Mouse (Mus musculus): ENCODE data around the gene Nectin2. TPM values are rescaled to one million over a fixed set of nuclear protein-coding genes. Genes with fewer than 3 reads are reported as not detected.

The Nectin2 gene
- polyA plus RNA-seq, 1 experiment from 2014 or later: 57.7 TPM

DNA sequence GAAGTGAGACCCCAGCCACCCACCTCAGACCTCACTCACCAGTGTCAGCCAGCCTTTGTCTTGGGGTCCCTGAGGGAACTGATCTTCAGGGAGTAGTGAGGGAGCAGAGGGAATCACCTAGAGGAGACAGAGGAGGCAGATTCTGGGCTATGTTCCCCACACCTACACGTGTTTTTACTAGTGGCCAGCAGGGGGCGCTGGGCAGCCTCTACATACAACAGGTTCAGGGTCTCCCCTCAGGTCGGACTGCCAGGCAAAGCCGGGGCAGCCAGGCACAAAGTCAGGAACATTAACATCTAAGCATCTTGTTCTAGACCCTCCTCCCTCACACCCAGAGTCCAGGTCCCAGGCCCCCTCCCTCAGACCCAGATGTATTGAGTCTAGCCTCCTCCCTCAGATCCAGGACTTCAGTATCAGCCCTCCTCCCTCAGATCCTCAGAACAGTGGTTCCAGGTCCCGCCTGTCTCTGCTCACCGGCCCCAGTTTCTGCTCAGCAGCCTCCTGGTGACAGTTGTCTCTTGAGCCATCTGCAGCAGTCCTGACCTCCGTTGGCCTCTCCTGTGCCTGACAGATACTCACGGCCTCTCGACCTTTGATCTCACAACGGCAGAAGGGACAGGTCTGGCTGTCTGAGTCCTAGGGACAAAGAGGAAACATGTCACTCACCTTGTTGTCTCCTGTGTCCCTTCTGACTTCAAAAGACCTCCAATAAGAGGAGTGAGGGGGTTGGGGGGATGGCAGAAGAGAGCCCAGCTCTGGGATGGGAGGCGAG, 34.7 kb upstream of the Nectin2 start:
- ATAC-seq: no peak
- H3K4me1 ChIP-seq (ENCODE audit: control insufficient read depth, insufficient read depth, low read depth, low read length): peaks cover 3% of the 10 kb centered on the region
- H3K4me3 ChIP-seq (ENCODE audit: low read length): no peak overlapping the region
- no peaks in the 10 kb centered on the region for H3K27me3 ChIP-seq (replicated peaks; ENCODE audit: control insufficient read depth, insufficient read depth, low read length)
- no peak overlapping the region for H3K9ac ChIP-seq (ENCODE audit: low read depth, low read length)
- WGBS: 47% methylated on average over 11 of the region's 11 CpGs
- H3K27ac ChIP-seq (ENCODE audit: low read depth, low read length): no peak overlapping the region
- H3K4me2 ChIP-seq (ENCODE audit: low read length): no peak overlapping the region
- H3K9me3 ChIP-seq (ENCODE audit: control insufficient read depth, low read length): peaks cover under 1% of the 10 kb centered on the region; the same call in 1 of the 2 replicates
- H3K36me3 ChIP-seq (ENCODE audit: control insufficient read depth, insufficient read depth, low read length): no peaks in the 10 kb centered on the region

DNA sequence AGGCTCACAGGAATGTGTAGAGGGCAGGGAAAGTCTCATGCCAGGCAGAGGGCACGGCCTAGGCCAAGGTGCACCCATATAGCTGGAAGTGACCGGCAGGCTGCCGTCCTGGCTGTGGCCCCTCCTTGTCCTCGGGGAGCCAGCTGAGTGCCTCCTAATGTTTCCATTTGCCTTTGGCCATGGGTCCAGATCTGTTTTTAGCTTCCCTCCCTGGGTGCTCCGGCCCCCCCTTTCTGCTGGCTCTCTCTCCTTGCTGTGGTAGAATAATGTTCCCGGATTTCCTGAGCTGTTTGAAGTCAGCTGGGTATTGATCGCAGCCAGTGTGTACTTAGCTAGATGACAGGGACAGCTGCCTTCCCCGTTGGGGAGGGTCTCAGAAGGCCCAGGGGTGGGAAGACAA, 33.3 kb upstream of the Nectin2 start:
- Histone ChIP-seq H3K4me1 (ENCODE audit: control insufficient read depth, insufficient read depth, low read depth, low read length) (no peaks in the 10 kb centered on the region), H3K4me2 (ENCODE audit: low read length) (no peak overlapping the region), H3K27me3 (replicated peaks; ENCODE audit: control insufficient read depth, insufficient read depth, low read length) (no peaks in the 10 kb centered on the region), H3K36me3 (ENCODE audit: control insufficient read depth, insufficient read depth, low read length) (no peaks in the 10 kb centered on the region), H3K9ac (ENCODE audit: low read depth, low read length) (no peak overlapping the region), H3K27ac (ENCODE audit: low read depth, low read length) (no peak overlapping the region), H3K9me3 (ENCODE audit: control insufficient read depth, low read length) (peaks cover 4% of the 10 kb centered on the region; the same call in 1 of the 2 replicates), H3K4me3 (ENCODE audit: low read length) (no peak overlapping the region)
- 71% methylated on average over 7 of the region's 8 CpGs for WGBS
- no peak for ATAC-seq

DNA sequence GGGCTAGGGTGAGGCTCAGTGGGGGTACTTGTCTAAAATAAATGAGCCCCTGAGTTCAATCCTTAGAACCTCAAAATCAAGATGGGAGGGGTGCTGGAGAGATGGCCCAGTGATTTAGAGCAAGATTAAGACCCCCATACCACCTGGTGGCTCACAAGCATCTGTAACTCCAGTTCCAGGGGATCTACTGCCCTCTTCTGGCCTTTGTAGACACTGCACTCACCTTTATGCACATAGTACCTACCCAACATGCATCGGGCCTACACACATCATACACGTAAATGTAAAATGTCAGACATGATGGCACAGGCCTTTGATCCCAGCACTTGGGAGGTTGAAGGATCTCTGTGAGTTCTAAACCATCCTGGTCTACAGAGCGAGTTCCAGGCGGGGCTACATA, 32.4 kb upstream of the Nectin2 start:
- Histone ChIP-seq H3K4me3 (ENCODE audit: low read length) (no peak overlapping the region), H3K9me3 (ENCODE audit: control insufficient read depth, low read length) (peaks cover 4% of the 10 kb centered on the region; the same call in 1 of the 2 replicates), H3K4me2 (ENCODE audit: low read length) (no peak overlapping the region), H3K36me3 (ENCODE audit: control insufficient read depth, insufficient read depth, low read length) (no peaks in the 10 kb centered on the region), H3K27me3 (replicated peaks; ENCODE audit: control insufficient read depth, insufficient read depth, low read length) (no peaks in the 10 kb centered on the region), H3K4me1 (ENCODE audit: control insufficient read depth, insufficient read depth, low read depth, low read length) (no peaks in the 10 kb centered on the region), H3K9ac (ENCODE audit: low read depth, low read length) (no peak overlapping the region), H3K27ac (ENCODE audit: low read depth, low read length) (no peak overlapping the region)
- ATAC-seq: no peak
- 95% methylated on average over 4 of the region's 4 CpGs for WGBS

DNA sequence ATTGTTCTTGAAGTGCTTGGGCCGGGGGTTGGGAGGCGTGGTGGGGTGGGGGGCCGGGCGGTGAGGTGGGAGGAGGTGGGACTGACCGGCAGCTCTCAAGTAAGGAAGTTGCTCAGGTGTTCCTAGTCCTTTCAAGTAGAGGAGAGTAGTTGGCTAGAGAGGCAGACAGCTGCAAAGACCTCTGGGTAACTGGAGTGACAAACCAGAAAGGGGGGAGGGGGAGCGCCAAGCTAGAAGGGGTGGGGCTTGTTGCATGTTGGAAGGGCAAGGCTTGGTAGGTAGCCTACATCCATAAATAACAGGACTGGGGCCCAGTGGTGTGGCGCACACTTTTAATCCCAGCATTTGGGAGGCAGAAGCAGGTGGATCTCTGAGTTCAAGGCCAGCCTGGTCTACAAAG, 31.5 kb upstream of the Nectin2 start:
- H3K4me2 ChIP-seq (ENCODE audit: low read length): no peak overlapping the region
- WGBS: 92% methylated on average over 7 of the region's 7 CpGs
- no peaks in the 10 kb centered on the region for H3K27me3 ChIP-seq (replicated peaks; ENCODE audit: control insufficient read depth, insufficient read depth, low read length)
- H3K36me3 ChIP-seq (ENCODE audit: control insufficient read depth, insufficient read depth, low read length): no peaks in the 10 kb centered on the region
- H3K27ac ChIP-seq (ENCODE audit: low read depth, low read length): no peak overlapping the region
- no peaks in the 10 kb centered on the region for H3K4me1 ChIP-seq (ENCODE audit: control insufficient read depth, insufficient read depth, low read depth, low read length)
- H3K9me3 ChIP-seq (ENCODE audit: control insufficient read depth, low read length): peaks cover 4% of the 10 kb centered on the region; the same call in 1 of the 2 replicates
- ATAC-seq: no peak
- no peak overlapping the region for H3K9ac ChIP-seq (ENCODE audit: low read depth, low read length)
- H3K4me3 ChIP-seq (ENCODE audit: low read length): no peak overlapping the region

DNA sequence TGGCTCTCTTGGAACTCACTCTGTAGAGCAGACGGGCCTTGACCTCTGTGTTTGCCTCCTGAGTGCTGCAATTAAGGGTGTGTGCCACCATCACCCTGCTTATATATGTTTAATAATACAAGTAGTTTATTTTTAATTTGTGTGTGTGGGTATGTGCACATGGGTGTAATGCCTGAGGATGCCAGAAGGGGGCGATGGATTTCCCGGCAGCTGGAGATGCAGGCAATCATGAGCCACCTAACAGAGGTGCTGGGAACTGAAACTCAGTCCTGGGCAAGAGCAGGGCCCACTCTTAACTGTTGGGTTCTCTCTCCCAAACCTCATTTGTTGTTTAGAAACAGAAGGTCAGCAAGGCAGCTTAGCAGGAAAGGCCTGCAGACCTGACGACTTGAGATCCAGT, 29.6 kb upstream of the Nectin2 start:
- H3K27ac ChIP-seq (ENCODE audit: low read depth, low read length): no peak overlapping the region
- 85% methylated on average over 4 of the region's 4 CpGs for WGBS
- no peak for ATAC-seq

DNA sequence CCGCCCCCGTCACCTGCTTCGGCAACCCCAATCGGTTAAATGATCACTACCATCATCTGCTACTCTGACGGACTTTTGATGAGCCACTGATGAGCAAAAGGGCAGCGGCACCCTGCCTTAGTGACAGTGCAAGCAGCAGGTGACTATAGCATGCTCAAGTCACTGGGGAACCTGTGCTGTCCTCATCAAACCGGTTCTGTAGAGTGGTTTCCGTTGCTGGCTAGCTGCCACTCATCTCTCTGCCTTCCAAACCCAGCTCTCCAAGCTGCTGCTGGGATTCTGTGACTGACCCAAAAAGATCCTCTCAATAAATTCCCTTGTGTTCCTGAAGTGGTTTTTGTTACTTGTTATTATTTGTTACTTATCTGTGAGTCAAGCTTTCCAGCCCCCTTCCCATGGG, 28.4 kb upstream of the Nectin2 start:
- no peak overlapping the region for H3K9ac ChIP-seq (ENCODE audit: low read depth, low read length)
- H3K4me1 ChIP-seq (ENCODE audit: control insufficient read depth, insufficient read depth, low read depth, low read length): no peaks in the 10 kb centered on the region
- no peak overlapping the region for H3K4me3 ChIP-seq (ENCODE audit: low read length)
- no peak overlapping the region for H3K4me2 ChIP-seq (ENCODE audit: low read length)
- H3K36me3 ChIP-seq (ENCODE audit: control insufficient read depth, insufficient read depth, low read length): no peaks in the 10 kb centered on the region
- no peak for ATAC-seq
- 85% methylated on average over 8 of the region's 8 CpGs for WGBS
- peaks cover 4% of the 10 kb centered on the region; the same call in 1 of the 2 replicates for H3K9me3 ChIP-seq (ENCODE audit: control insufficient read depth, low read length)
- no peak overlapping the region for H3K27ac ChIP-seq (ENCODE audit: low read depth, low read length)
- no peaks in the 10 kb centered on the region for H3K27me3 ChIP-seq (replicated peaks; ENCODE audit: control insufficient read depth, insufficient read depth, low read length)

More for the DNA sequence above, 29.6 kb upstream of the Nectin2 start:
- H3K9me3 ChIP-seq (ENCODE audit: control insufficient read depth, low read length): peaks cover 4% of the 10 kb centered on the region; the same call in 1 of the 2 replicates
- no peaks in the 10 kb centered on the region for H3K4me1 ChIP-seq (ENCODE audit: control insufficient read depth, insufficient read depth, low read depth, low read length)
- no peak overlapping the region for H3K4me3 ChIP-seq (ENCODE audit: low read length)
- no peak overlapping the region for H3K4me2 ChIP-seq (ENCODE audit: low read length)
- no peaks in the 10 kb centered on the region for H3K36me3 ChIP-seq (ENCODE audit: control insufficient read depth, insufficient read depth, low read length)
- H3K27me3 ChIP-seq (replicated peaks; ENCODE audit: control insufficient read depth, insufficient read depth, low read length): no peaks in the 10 kb centered on the region
- H3K9ac ChIP-seq (ENCODE audit: low read depth, low read length): no peak overlapping the region

DNA sequence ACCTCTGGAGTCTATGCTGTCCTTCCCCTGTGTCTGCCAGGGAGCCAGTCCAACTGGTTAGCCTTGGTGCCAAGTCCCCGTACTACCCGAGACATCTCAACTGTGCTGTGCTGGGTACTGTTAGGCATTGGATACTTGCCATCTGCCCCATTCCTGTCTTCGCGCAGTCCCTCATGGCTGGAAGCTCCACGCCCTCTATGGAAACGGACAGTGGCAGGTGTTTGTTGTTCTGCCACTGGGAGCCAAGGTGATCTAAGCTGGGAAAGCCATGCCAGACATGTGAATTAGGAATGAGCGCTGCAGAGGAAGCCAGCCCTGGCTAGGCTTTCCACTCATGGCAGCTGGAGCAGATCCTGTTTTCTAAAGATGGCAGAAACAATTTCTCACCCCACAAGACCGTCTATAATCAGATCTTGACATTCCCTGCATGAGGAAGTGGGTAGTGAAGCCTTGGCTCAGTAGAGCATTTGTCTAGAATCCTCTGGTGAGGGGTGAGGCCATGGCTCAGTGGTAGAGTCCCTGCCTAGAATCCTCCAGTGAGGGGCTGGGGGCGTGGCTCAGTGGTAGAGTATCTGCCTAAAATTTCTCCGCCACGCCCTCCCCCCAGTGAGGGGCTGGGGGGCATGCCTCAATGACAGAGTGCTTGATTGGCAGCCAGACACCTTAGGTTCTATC, 26.9 kb upstream of the Nectin2 start:
- H3K4me3 ChIP-seq (ENCODE audit: low read length): no peak overlapping the region
- no peaks in the 10 kb centered on the region for H3K36me3 ChIP-seq (ENCODE audit: control insufficient read depth, insufficient read depth, low read length)
- H3K27me3 ChIP-seq (replicated peaks; ENCODE audit: control insufficient read depth, insufficient read depth, low read length): no peaks in the 10 kb centered on the region
- no peak for ATAC-seq
- H3K9ac ChIP-seq (ENCODE audit: low read depth, low read length): no peak overlapping the region
- no peak overlapping the region for H3K27ac ChIP-seq (ENCODE audit: low read depth, low read length)
- H3K4me1 ChIP-seq (ENCODE audit: control insufficient read depth, insufficient read depth, low read depth, low read length): no peaks in the 10 kb centered on the region
- 80% methylated on average over 11 of the region's 11 CpGs for WGBS
- H3K9me3 ChIP-seq (ENCODE audit: control insufficient read depth, low read length): peaks cover 4% of the 10 kb centered on the region; the same call in 1 of the 2 replicates
- H3K4me2 ChIP-seq (ENCODE audit: low read length): no peak overlapping the region

DNA sequence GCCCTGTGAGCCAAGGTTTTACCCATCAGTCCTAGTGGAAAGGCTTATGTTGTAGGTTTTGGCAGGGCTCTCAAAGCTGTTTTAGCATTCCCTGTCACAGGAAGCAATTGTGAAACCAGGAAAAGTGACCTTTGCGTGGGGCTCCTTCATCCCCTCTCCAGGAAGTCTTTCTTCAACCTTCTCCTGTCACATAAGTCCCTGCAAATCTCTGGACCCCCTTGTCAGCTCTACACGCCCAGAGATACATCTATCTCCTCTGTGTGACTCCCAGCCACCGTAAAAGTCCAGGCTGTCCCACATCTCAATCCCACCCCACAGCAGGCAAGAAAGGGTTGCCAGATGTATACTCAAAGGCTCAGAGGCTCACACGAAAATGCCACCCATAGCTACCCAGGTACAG, 21.4 kb upstream of the Nectin2 start:
- no peaks in the 10 kb centered on the region for H3K36me3 ChIP-seq (ENCODE audit: control insufficient read depth, insufficient read depth, low read length)
- ATAC-seq: no peak
- H3K4me3 ChIP-seq (ENCODE audit: low read length): no peak overlapping the region
- no peak overlapping the region for H3K9ac ChIP-seq (ENCODE audit: low read depth, low read length)
- H3K27ac ChIP-seq (ENCODE audit: low read depth, low read length): no peak overlapping the region
- WGBS: 60% methylated on average over 4 of the region's 4 CpGs
- peaks cover 26% of the 10 kb centered on the region for H3K27me3 ChIP-seq (replicated peaks; ENCODE audit: control insufficient read depth, insufficient read depth, low read length)
- no peak overlapping the region for H3K4me2 ChIP-seq (ENCODE audit: low read length)
- H3K9me3 ChIP-seq (ENCODE audit: control insufficient read depth, low read length): no peaks in the 10 kb centered on the region
- H3K4me1 ChIP-seq (ENCODE audit: control insufficient read depth, insufficient read depth, low read depth, low read length): peaks cover 13% of the 10 kb centered on the region

DNA sequence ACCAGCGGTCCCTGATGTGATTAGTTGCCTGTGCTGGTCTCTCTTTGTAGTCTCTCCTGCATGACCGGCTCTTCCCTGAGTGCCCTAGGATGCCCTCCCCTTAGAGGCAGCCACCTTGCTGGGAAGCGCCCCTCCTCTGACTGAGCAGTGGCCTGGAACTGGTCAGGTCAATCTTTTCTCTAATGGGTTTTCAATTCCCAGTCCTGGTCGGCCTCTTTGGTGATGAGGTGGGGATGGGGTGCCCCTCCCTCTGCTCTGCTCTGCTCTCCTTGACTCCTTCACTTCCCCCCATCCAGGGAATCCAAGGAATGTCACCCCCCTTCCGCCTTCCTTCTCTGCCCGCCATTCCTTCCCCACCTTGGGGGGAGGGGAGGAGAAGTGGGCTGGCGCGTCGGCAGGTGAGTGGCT, 20.7 kb upstream of the Nectin2 start, which contains the start of gene Bcam:
Gene Bcam, minus strand, starts transcription at position 33 of the 408 bp plus-strand sequence.
- WGBS: 3% methylated on average over 8 of the region's 9 CpGs
- Histone ChIP-seq H3K27ac (ENCODE audit: low read depth, low read length) (no peak within 1 kb of the TSS), H3K9me3 (ENCODE audit: control insufficient read depth, low read length) (no peaks in the 10 kb centered on the region), H3K4me1 (ENCODE audit: control insufficient read depth, insufficient read depth, low read depth, low read length) (peaks cover 13% of the 10 kb centered on the region), H3K4me2 (ENCODE audit: low read length) (peak within 1 kb of the TSS; percentile 90), H3K9ac (ENCODE audit: low read depth, low read length) (peak within 1 kb of the TSS; percentile 63), H3K4me3 (ENCODE audit: low read length) (peak within 1 kb of the TSS; percentile 47), H3K27me3 (replicated peaks; ENCODE audit: control insufficient read depth, insufficient read depth, low read length) (peaks cover 26% of the 10 kb centered on the region), H3K36me3 (ENCODE audit: control insufficient read depth, insufficient read depth, low read length) (no peaks in the 10 kb centered on the region)
- peak; percentile 18 for ATAC-seq

Data from hindbrain, embryonic 16.5 days (tissue).